Mouse (Mus musculus): ENCODE measurements around the gene Alox15. TPM values are rescaled to one million over a fixed set of nuclear protein-coding genes. Genes with fewer than 3 reads are reported as not detected.

The Alox15 gene
- polyA plus RNA-seq, 1 experiment, result 2.2 TPM

GRCm38 (mm10) chr11:70348630-70349029 lies 3.2 kb downstream of the Alox15 start:
- H3K27me3 ChIP-seq (ENCODE audit: control insufficient read depth, insufficient read depth, low read length, poor library complexity, severe bottlenecking), result no peaks in the 10 kb centered on the region; the same call in none of the 2 replicates
- TF ChIP-seq POLR2A (IDR thresholded peaks at IDR 0.05; ENCODE audit: insufficient read depth, low read length) (no peak), CTCF (IDR thresholded peaks at IDR 0.05; ENCODE audit: low read depth, low read length) (no peak), EP300 (IDR thresholded peaks at IDR 0.05; ENCODE audit: insufficient read depth, low read depth, low read length) (no peak)
- no peak overlapping the region for H3K9ac ChIP-seq (ENCODE audit: low read depth, poor library complexity, severe bottlenecking)
- no peaks in the 10 kb centered on the region for H3K4me1 ChIP-seq (ENCODE audit: control insufficient read depth, insufficient read depth, low read length)
- H3K4me3 ChIP-seq (ENCODE audit: low read depth, low read length), result no peak overlapping the region
- no peak overlapping the region for H3K27ac ChIP-seq (ENCODE audit: insufficient read depth, low read length)
- H3K36me3 ChIP-seq (ENCODE audit: control insufficient read depth, insufficient read depth, low read length, poor library complexity, severe bottlenecking), result no peaks in the 10 kb centered on the region
- 0 out of 2 replicates have a peak, but pooled peaks cover 4% of the 10 kb centered on the region for H3K9me3 ChIP-seq (replicated peaks; ENCODE audit: control insufficient read depth, insufficient read depth, low read length, poor library complexity, severe bottlenecking)

- H3K27me3 ChIP-seq (ENCODE audit: control insufficient read depth, insufficient read depth, low read length, poor library complexity, severe bottlenecking), result no peaks in the 10 kb centered on the region; the same call in none of the 2 replicates
- 0 out of 2 replicates have a peak, but pooled peaks cover 4% of the 10 kb centered on the region for H3K9me3 ChIP-seq (replicated peaks; ENCODE audit: control insufficient read depth, insufficient read depth, low read length, poor library complexity, severe bottlenecking)
- no peak for TF ChIP-seq EP300 (IDR thresholded peaks at IDR 0.05; ENCODE audit: insufficient read depth, low read depth, low read length)
- no peak for TF ChIP-seq POLR2A (IDR thresholded peaks at IDR 0.05; ENCODE audit: insufficient read depth, low read length)
- no peak for TF ChIP-seq CTCF (IDR thresholded peaks at IDR 0.05; ENCODE audit: low read depth, low read length)
- H3K4me1 ChIP-seq (ENCODE audit: control insufficient read depth, insufficient read depth, low read length), result no peaks in the 10 kb centered on the region
- H3K9ac ChIP-seq (ENCODE audit: low read depth, poor library complexity, severe bottlenecking), result no peak overlapping the region
- H3K4me3 ChIP-seq (ENCODE audit: low read depth, low read length), result no peak overlapping the region
- no peak overlapping the region for H3K27ac ChIP-seq (ENCODE audit: insufficient read depth, low read length)
- no peaks in the 10 kb centered on the region for H3K36me3 ChIP-seq (ENCODE audit: control insufficient read depth, insufficient read depth, low read length, poor library complexity, severe bottlenecking)
These were observed 4.0 kb downstream of the Alox15 start for GRCm38 (mm10) chr11:70347861-70348260.

GRCm38 (mm10) chr11:70345546-70345945 lies 6.3 kb downstream of the Alox15 start:
- H3K27ac ChIP-seq (ENCODE audit: insufficient read depth, low read length), result no peak overlapping the region
- no peak overlapping the region for H3K9ac ChIP-seq (ENCODE audit: low read depth, poor library complexity, severe bottlenecking)
- no peaks in the 10 kb centered on the region for H3K36me3 ChIP-seq (ENCODE audit: control insufficient read depth, insufficient read depth, low read length, poor library complexity, severe bottlenecking)
- 0 out of 2 replicates have a peak, but pooled peaks cover 4% of the 10 kb centered on the region for H3K9me3 ChIP-seq (replicated peaks; ENCODE audit: control insufficient read depth, insufficient read depth, low read length, poor library complexity, severe bottlenecking)
- H3K4me3 ChIP-seq (ENCODE audit: low read depth, low read length), result no peak overlapping the region
- no peak for TF ChIP-seq CTCF (IDR thresholded peaks at IDR 0.05; ENCODE audit: low read depth, low read length)
- no peak for TF ChIP-seq POLR2A (IDR thresholded peaks at IDR 0.05; ENCODE audit: insufficient read depth, low read length)
- no peak for TF ChIP-seq EP300 (IDR thresholded peaks at IDR 0.05; ENCODE audit: insufficient read depth, low read depth, low read length)
- H3K27me3 ChIP-seq (ENCODE audit: control insufficient read depth, insufficient read depth, low read length, poor library complexity, severe bottlenecking), result no peaks in the 10 kb centered on the region
- H3K4me1 ChIP-seq (ENCODE audit: control insufficient read depth, insufficient read depth, low read length), result no peaks in the 10 kb centered on the region

GRCm38 (mm10) chr11:70345061-70345460 lies 6.8 kb downstream of the Alox15 start:
- no peaks in the 10 kb centered on the region for H3K36me3 ChIP-seq (ENCODE audit: control insufficient read depth, insufficient read depth, low read length, poor library complexity, severe bottlenecking)
- H3K27me3 ChIP-seq (ENCODE audit: control insufficient read depth, insufficient read depth, low read length, poor library complexity, severe bottlenecking), result no peaks in the 10 kb centered on the region
- TF ChIP-seq EP300 (IDR thresholded peaks at IDR 0.05; ENCODE audit: insufficient read depth, low read depth, low read length), result no peak
- TF ChIP-seq POLR2A (IDR thresholded peaks at IDR 0.05; ENCODE audit: insufficient read depth, low read length), result no peak
- TF ChIP-seq CTCF (IDR thresholded peaks at IDR 0.05; ENCODE audit: low read depth, low read length), result no peak
- no peak overlapping the region for H3K9ac ChIP-seq (ENCODE audit: low read depth, poor library complexity, severe bottlenecking)
- H3K4me1 ChIP-seq (ENCODE audit: control insufficient read depth, insufficient read depth, low read length), result no peaks in the 10 kb centered on the region
- H3K27ac ChIP-seq (ENCODE audit: insufficient read depth, low read length), result no peak overlapping the region
- no peak overlapping the region for H3K4me3 ChIP-seq (ENCODE audit: low read depth, low read length)
- 0 out of 2 replicates have a peak, but pooled peaks cover 4% of the 10 kb centered on the region for H3K9me3 ChIP-seq (replicated peaks; ENCODE audit: control insufficient read depth, insufficient read depth, low read length, poor library complexity, severe bottlenecking)

- TF ChIP-seq EP300 (IDR thresholded peaks at IDR 0.05; ENCODE audit: insufficient read depth, low read depth, low read length), result no peak
- peak; percentile 72 for TF ChIP-seq CTCF (IDR thresholded peaks at IDR 0.05; ENCODE audit: low read depth, low read length)
- Histone ChIP-seq H3K27ac (ENCODE audit: insufficient read depth, low read length) (no peak overlapping the region), H3K9ac (ENCODE audit: low read depth, poor library complexity, severe bottlenecking) (no peak overlapping the region), H3K4me1 (ENCODE audit: control insufficient read depth, insufficient read depth, low read length) (no peaks in the 10 kb centered on the region), H3K9me3 (replicated peaks; ENCODE audit: control insufficient read depth, insufficient read depth, low read length, poor library complexity, severe bottlenecking) (no peaks in the 10 kb centered on the region), H3K4me3 (ENCODE audit: low read depth, low read length) (0 out of 2 replicates have a peak overlapping the region, but pooled peaks have one; percentile 13), H3K27me3 (ENCODE audit: control insufficient read depth, insufficient read depth, low read length, poor library complexity, severe bottlenecking) (no peaks in the 10 kb centered on the region), H3K36me3 (ENCODE audit: control insufficient read depth, insufficient read depth, low read length, poor library complexity, severe bottlenecking) (no peaks in the 10 kb centered on the region)
These were observed 12.3 kb downstream of the Alox15 start for GRCm38 (mm10) chr11:70339481-70339880.

- Histone ChIP-seq H3K36me3 (ENCODE audit: control insufficient read depth, insufficient read depth, low read length, poor library complexity, severe bottlenecking) (no peaks in the 10 kb centered on the region), H3K27me3 (ENCODE audit: control insufficient read depth, insufficient read depth, low read length, poor library complexity, severe bottlenecking) (no peaks in the 10 kb centered on the region; the same call in 1 of the 2 replicates), H3K4me3 (ENCODE audit: low read depth, low read length) (no peak overlapping the region), H3K9me3 (replicated peaks; ENCODE audit: control insufficient read depth, insufficient read depth, low read length, poor library complexity, severe bottlenecking) (no peaks in the 10 kb centered on the region; the same call in 1 of the 2 replicates), H3K27ac (ENCODE audit: insufficient read depth, low read length) (no peak overlapping the region), H3K4me1 (ENCODE audit: control insufficient read depth, insufficient read depth, low read length) (no peaks in the 10 kb centered on the region), H3K9ac (ENCODE audit: low read depth, poor library complexity, severe bottlenecking) (no peak overlapping the region)
- TF ChIP-seq CTCF (IDR thresholded peaks at IDR 0.05; ENCODE audit: low read depth, low read length) (peak; percentile 54), EP300 (IDR thresholded peaks at IDR 0.05; ENCODE audit: insufficient read depth, low read depth, low read length) (no peak)
These were observed 17.4 kb downstream of the Alox15 start for GRCm38 (mm10) chr11:70334477-70334876.

Data from ES-Bruce4 (cell line).